Comparison of ENCODE assay signal across 27 mouse cellular contexts in the genomic region with DNA sequence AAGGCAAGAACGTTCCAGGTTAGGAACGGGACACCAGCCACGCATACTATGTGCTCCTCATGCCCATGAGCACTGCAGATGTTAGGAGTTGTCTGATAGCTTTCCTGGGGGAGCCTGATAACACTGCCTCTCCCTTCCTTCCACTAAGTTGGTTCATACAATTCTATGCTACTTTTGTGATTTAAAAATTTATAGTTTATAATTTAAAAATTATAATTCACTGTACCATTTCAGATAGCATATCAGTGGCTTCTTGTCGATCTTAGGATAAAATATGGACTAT. TPM values are rescaled to one million over a fixed set of nuclear protein-coding genes. Genes with fewer than 3 reads are reported as not detected.
DNase-seq lines count a peak whose midpoint lies in the region; ATAC-seq and TF ChIP-seq lines count a peak whose summit lies in the region.
"Had no signal": no experiment of that assay in that cellular context is flagged by ENCODE, and none has a peak within 500 bp of the region (broad histone marks: within the 10 kb centered on the region; RNA-seq: fewer than 3 reads in every experiment).

No protein-coding gene starts in this region.

- no peaks in the 10 kb centered on the region for H3K9me3 ChIP-seq in stomach, embryonic 15.5 days
- H3K9me3 ChIP-seq in stomach, postnatal 0 days (ENCODE audit: control insufficient read depth, low read length): no peaks in the 10 kb centered on the region
- H3K9me3 ChIP-seq in liver, embryonic 16.5 days (replicated peaks; ENCODE audit: control insufficient read depth, low read length): no peaks in the 10 kb centered on the region
- H3K9me3 ChIP-seq in lung, postnatal 0 days (ENCODE audit: low read length): no peaks in the 10 kb centered on the region; the same call in 1 of the 2 replicates
- H3K9me3 ChIP-seq: embryonic facial prominence, embryonic 15.5 days; heart, embryonic 15.5 days; intestine, embryonic 15.5 days; limb, embryonic 13.5 days; neural tube, embryonic 13.5 days had no signal

- no peak for TF ChIP-seq EP300 in stomach, postnatal 0 days (optimal IDR thresholded peaks at IDR 0.05)
- no peak for TF ChIP-seq EP300 in lung, postnatal 0 days (IDR thresholded peaks at IDR 0.05)

- H3K27me3 ChIP-seq in stomach, embryonic 15.5 days (replicated peaks): no peaks in the 10 kb centered on the region
- no peaks in the 10 kb centered on the region for H3K27me3 ChIP-seq in stomach, postnatal 0 days (ENCODE audit: control insufficient read depth, insufficient read depth, low read length)
- no peaks in the 10 kb centered on the region for H3K27me3 ChIP-seq in liver, embryonic 16.5 days (ENCODE audit: control insufficient read depth, insufficient read depth, low read depth, low read length)
- H3K27me3 ChIP-seq in lung, postnatal 0 days (replicated peaks; ENCODE audit: insufficient read depth, low read length): no peaks in the 10 kb centered on the region
- H3K27me3 ChIP-seq: embryonic facial prominence, embryonic 15.5 days; heart, embryonic 15.5 days; intestine, embryonic 15.5 days; limb, embryonic 13.5 days; neural tube, embryonic 13.5 days had no signal

- no peaks in the 10 kb centered on the region for H3K4me1 ChIP-seq in stomach, embryonic 15.5 days
- no peaks in the 10 kb centered on the region for H3K4me1 ChIP-seq in stomach, postnatal 0 days (replicated peaks; ENCODE audit: control insufficient read depth, insufficient read depth)
- H3K4me1 ChIP-seq in liver, embryonic 16.5 days (ENCODE audit: control insufficient read depth, low read depth, low read length): peaks cover 33% of the 10 kb centered on the region
- H3K4me1 ChIP-seq in lung, postnatal 0 days (ENCODE audit: insufficient read depth, low read depth, low read length): no peaks in the 10 kb centered on the region
- H3K4me1 ChIP-seq: embryonic facial prominence, embryonic 15.5 days; heart, embryonic 15.5 days; intestine, embryonic 15.5 days; limb, embryonic 13.5 days; neural tube, embryonic 13.5 days had no signal

- no peak overlapping the region for H3K9ac ChIP-seq in stomach, embryonic 15.5 days
- H3K9ac ChIP-seq in stomach, postnatal 0 days (ENCODE audit: low read length): no peak overlapping the region
- no peak overlapping the region for H3K9ac ChIP-seq in liver, embryonic 16.5 days (ENCODE audit: low read depth, low read length)
- no peak overlapping the region for H3K9ac ChIP-seq in lung, postnatal 0 days (replicated peaks; ENCODE audit: low read depth)
- H3K9ac ChIP-seq: embryonic facial prominence, embryonic 15.5 days; forebrain, postnatal 0 days; heart, embryonic 15.5 days; intestine, embryonic 15.5 days; limb, embryonic 13.5 days; lung, embryonic 14.5 days; neural tube, embryonic 13.5 days had no signal

- H3K4me3 ChIP-seq in stomach, embryonic 15.5 days (replicated peaks): no peak overlapping the region
- no peak overlapping the region for H3K4me3 ChIP-seq in stomach, postnatal 0 days (ENCODE audit: low read depth, low read length)
- H3K4me3 ChIP-seq in liver, embryonic 16.5 days (ENCODE audit: low read depth, low read length): peak overlapping the region; percentile 16; the same call in 1 of the 2 replicates
- H3K4me3 ChIP-seq in lung, postnatal 0 days (ENCODE audit: low read depth, low read length): no peak overlapping the region
- H3K4me3 ChIP-seq: embryonic facial prominence, embryonic 15.5 days; heart, embryonic 15.5 days; intestine, embryonic 15.5 days; limb, embryonic 13.5 days; myocyte; neural tube, embryonic 13.5 days had no signal

- peak; percentile 91 for ATAC-seq in stomach, embryonic 15.5 days (ENCODE audit: insufficient read depth, low FRiP score, low read depth)
- ATAC-seq in stomach, postnatal 0 days (ENCODE audit: low FRiP score, low TSS enrichment): no peak
- ATAC-seq in liver, embryonic 16.5 days (ENCODE audit: low read depth): peak; percentile 92
- ATAC-seq in lung, postnatal 0 days: no peak
- ATAC-seq: CD4-positive, CD25-positive, alpha-beta regulatory T cell, adult 4 months; forebrain, postnatal 0 days; hindbrain, embryonic 16.5 days; intestine, embryonic 15.5 days; midbrain, embryonic 16.5 days had no signal

- WGBS in stomach, embryonic 15.5 days: 88% methylated on average over 4 of the region's 4 CpGs
- WGBS in stomach, postnatal 0 days: 84% methylated on average over 4 of the region's 4 CpGs
- 31% methylated on average over 4 of the region's 4 CpGs for WGBS in liver, embryonic 16.5 days (ENCODE audit: insufficient replicate concordance)
- WGBS in lung, postnatal 0 days: 74% methylated on average over 4 of the region's 4 CpGs

- H3K27ac ChIP-seq in stomach, embryonic 15.5 days: no peak overlapping the region
- H3K27ac ChIP-seq in stomach, postnatal 0 days (replicated peaks): no peak overlapping the region
- peak overlapping the region; percentile 89 for H3K27ac ChIP-seq in liver, embryonic 16.5 days (ENCODE audit: low read length)
- no peak overlapping the region for H3K27ac ChIP-seq in lung, postnatal 0 days (ENCODE audit: low read length)
- H3K27ac ChIP-seq: embryonic facial prominence, embryonic 15.5 days; heart, embryonic 15.5 days; intestine, embryonic 15.5 days; limb, embryonic 13.5 days; neural tube, embryonic 13.5 days had no signal

- H3K4me2 ChIP-seq in stomach, embryonic 15.5 days: no peak overlapping the region
- no peak overlapping the region for H3K4me2 ChIP-seq in stomach, postnatal 0 days (replicated peaks; ENCODE audit: low read depth)
- H3K4me2 ChIP-seq in liver, embryonic 16.5 days (ENCODE audit: low read depth, low read length): peak overlapping the region; percentile 56
- no peak overlapping the region for H3K4me2 ChIP-seq in lung, postnatal 0 days (replicated peaks; ENCODE audit: low read depth, low read length)
- H3K4me2 ChIP-seq: embryonic facial prominence, embryonic 15.5 days; heart, embryonic 15.5 days; intestine, embryonic 15.5 days; limb, embryonic 13.5 days; neural tube, embryonic 13.5 days had no signal

- no peak for DNase-seq in stomach, postnatal 0 days (ENCODE audit: low spot score)
- peak; percentile 73 for DNase-seq in liver
- no peak for DNase-seq in lung, postnatal 0 days (ENCODE audit: low spot score)
- no peak for DNase-seq in cerebellum, postnatal 36 days
- no peak for DNase-seq in thymus, postnatal 25 days
- DNase-seq: adrenal gland, adult 2 months; cerebellum, adult 9-10 months; forebrain, postnatal 0 days; gastrocnemius, postnatal 36 days; heart, postnatal 4 days; kidney, postnatal 4 days; lung, embryonic 14.5 days; lung, postnatal 36 days; thymus, adult 18-20 months; thymus, postnatal 4 days had no signal

- TF ChIP-seq CTCF in stomach, postnatal 0 days (IDR thresholded peaks at IDR 0.05; ENCODE audit: low read depth): no peak
- TF ChIP-seq CTCF in lung, postnatal 0 days (IDR thresholded peaks at IDR 0.05): no peak

- H3K36me3 ChIP-seq in stomach, embryonic 15.5 days: no peaks in the 10 kb centered on the region
- H3K36me3 ChIP-seq in stomach, postnatal 0 days (ENCODE audit: control insufficient read depth, insufficient read depth, low read length): no peaks in the 10 kb centered on the region
- no peaks in the 10 kb centered on the region for H3K36me3 ChIP-seq in liver, embryonic 16.5 days (ENCODE audit: control insufficient read depth, insufficient read depth)
- H3K36me3 ChIP-seq in lung, postnatal 0 days (ENCODE audit: insufficient read depth, low read length): no peaks in the 10 kb centered on the region
- H3K36me3 ChIP-seq: embryonic facial prominence, embryonic 15.5 days; heart, embryonic 15.5 days; intestine, embryonic 15.5 days; limb, embryonic 13.5 days; neural tube, embryonic 13.5 days had no signal

RNA-seq across cellular contexts. Expression of gene Fasl, which starts 4.3 kb away (rescaled TPM):
- not detected in 2 replicates for polyA plus RNA-seq in stomach, embryonic 15.5 days (2015; fragmentation: Nextera tagmentation; extraction: Ambion mirVana)
- not detected in 2 replicates for polyA plus RNA-seq in stomach, postnatal 0 days (2015; fragmentation: Nextera tagmentation; extraction: Ambion mirVana)
- polyA plus RNA-seq in liver, embryonic 16.5 days (2015; fragmentation: Nextera tagmentation; extraction: Ambion mirVana): 0.08 and 0.09 TPM in 2 replicates
- polyA plus RNA-seq in lung, postnatal 0 days (2015; fragmentation: Nextera tagmentation; extraction: Ambion mirVana): 0.10 and 0.11 TPM in 2 replicates
- polyA plus RNA-seq: adrenal gland, adult 2 months; embryonic facial prominence, embryonic 15.5 days; forebrain, postnatal 0 days; intestine, embryonic 15.5 days; kidney, embryonic 16.5 days; limb, embryonic 13.5 days; lung, embryonic 14.5 days; myocyte had no signal

Comparison
In these comparisons a context has a peak if more than half of its experiments do, and no peak if none do; other contexts are left out.
1. ATAC-seq: peak in stomach, embryonic 15.5 days (single experiment) and liver, embryonic 16.5 days (single experiment); none in stomach, postnatal 0 days (single experiment) and lung, postnatal 0 days (single experiment).